Mouse (Mus musculus) heart, embryonic 12.5 days (tissue): ENCODE measurements around the gene Kcnmb4. TPM values are rescaled to one million over a fixed set of nuclear protein-coding genes. Genes with fewer than 3 reads are reported as not detected.

Experiments
- ATAC-seq: fragments of 200-750 bp; cut with Nextera tagmentation; 2 replicates; pipeline ENCODE4 v1.8.0; 2017; ENCODE audit warnings: moderate TSS enrichment, moderate library complexity; ENCODE audit not compliant: insufficient number of reproducible peaks, low FRiP score
- H3K27ac ChIP-seq: fragments of 300-500 bp; sonication (generic); 2 replicates; pipeline ENCODE4 v1.5.1; 2016; ENCODE audit warnings: mild to moderate bottlenecking, moderate library complexity; ENCODE audit not compliant: poor library complexity, severe bottlenecking
- H3K27me3 ChIP-seq: fragments of 300-500 bp; sonication (generic); replicated peaks from 2 replicates; pipeline ENCODE4 v1.6.1; 2016; ENCODE audit warnings: mild to moderate bottlenecking, moderate library complexity
- H3K36me3 ChIP-seq: fragments of 300-500 bp; sonication (generic); 2 replicates; pipeline ENCODE4 v1.6.1; 2016; ENCODE audit warnings: mild to moderate bottlenecking, moderate library complexity
- H3K4me1 ChIP-seq: fragments of 300-500 bp; sonication (generic); replicated peaks from 2 replicates; pipeline ENCODE4 v1.6.1; 2016; ENCODE audit warnings: mild to moderate bottlenecking
- H3K4me2 ChIP-seq: fragments of 300-500 bp; sonication (generic); 2 replicates; pipeline ENCODE4 v1.6.1; 2016; ENCODE audit warnings: mild to moderate bottlenecking, moderate library complexity
- H3K4me3 ChIP-seq: fragments of 300-500 bp; sonication (generic); 2 replicates; pipeline ENCODE4 v1.5.1; 2016; ENCODE audit warnings: mild to moderate bottlenecking
- H3K9ac ChIP-seq: fragments of 300-500 bp; sonication (generic); 2 replicates; pipeline ENCODE4 v1.6.1; 2016; ENCODE audit warnings: mild to moderate bottlenecking, moderate library complexity
- H3K9me3 ChIP-seq: fragments of 300-500 bp; sonication (generic); replicated peaks from 2 replicates; pipeline ENCODE4 v1.6.1; 2016; ENCODE audit warnings: mild to moderate bottlenecking, moderate library complexity
- WGBS: fragments of 180-500 bp; shearing (Covaris S2); methylation state at CpG from one replicate; pipeline ENCODE4 v1.1.7; 2016; 5-methylcytosine and 5-hydroxymethylcytosine counted together
- polyA plus RNA-seq: library from polyadenylated mRNA; unstranded; fragments of >200 nt; fragmentation: Nextera tagmentation; extraction: Ambion mirVana; gene quantifications from 2 replicates; pipeline ENCODE4 v1.2.1, GENCODE M21; 2016

The Kcnmb4 gene
- polyA plus RNA-seq, 1 experiment from 2014 or later, result 7.5 TPM

GRCm38 (mm10) chr10:116402742-116403425, 70.8 kb downstream of the Kcnmb4 start:
- H3K9me3 ChIP-seq, result no peaks in the 10 kb centered on the region
- H3K4me2 ChIP-seq, result no peak overlapping the region
- no peak overlapping the region for H3K9ac ChIP-seq
- no peak overlapping the region for H3K27ac ChIP-seq
- no peak overlapping the region for H3K4me3 ChIP-seq
- H3K27me3 ChIP-seq, result no peaks in the 10 kb centered on the region
- WGBS, result 80% methylated on average over 6 of the region's 6 CpGs
- H3K36me3 ChIP-seq, result no peaks in the 10 kb centered on the region
- no peak for ATAC-seq
- H3K4me1 ChIP-seq, result peaks cover 5% of the 10 kb centered on the region

- Histone ChIP-seq H3K9me3 (no peaks in the 10 kb centered on the region), H3K27ac (no peak overlapping the region), H3K4me1 (peaks cover 26% of the 10 kb centered on the region), H3K36me3 (no peaks in the 10 kb centered on the region), H3K9ac (0 out of 2 replicates have a peak overlapping the region, but pooled peaks have one; percentile 56), H3K4me2 (peak overlapping the region; percentile 70), H3K27me3 (no peaks in the 10 kb centered on the region), H3K4me3 (peak overlapping the region; percentile 39)
- WGBS, result 49% methylated on average over 12 of the region's 12 CpGs
- ATAC-seq, result no peak
Measured at GRCm38 (mm10) chr10:116397973-116398372, 75.7 kb downstream of the Kcnmb4 start.

GRCm38 (mm10) chr10:116397573-116397972, 76.1 kb downstream of the Kcnmb4 start:
- Histone ChIP-seq H3K27me3 (no peaks in the 10 kb centered on the region), H3K4me1 (peaks cover 27% of the 10 kb centered on the region), H3K27ac (no peak overlapping the region), H3K4me3 (peak overlapping the region; percentile 39), H3K4me2 (peak overlapping the region; percentile 70), H3K9me3 (no peaks in the 10 kb centered on the region), H3K9ac (peak overlapping the region; percentile 56), H3K36me3 (no peaks in the 10 kb centered on the region)
- no peak for ATAC-seq
- 23% methylated on average over 14 of the region's 14 CpGs for WGBS

GRCm38 (mm10) chr10:116396966-116397365, 76.7 kb downstream of the Kcnmb4 start:
- ATAC-seq, result no peak
- H3K4me2 ChIP-seq, result no peak overlapping the region
- H3K4me3 ChIP-seq, result no peak overlapping the region
- H3K9ac ChIP-seq, result no peak overlapping the region
- WGBS, result 88% methylated on average over 13 of the region's 13 CpGs
- H3K9me3 ChIP-seq, result no peaks in the 10 kb centered on the region
- no peaks in the 10 kb centered on the region for H3K27me3 ChIP-seq
- H3K36me3 ChIP-seq, result no peaks in the 10 kb centered on the region
- peaks cover 27% of the 10 kb centered on the region for H3K4me1 ChIP-seq
- H3K27ac ChIP-seq, result no peak overlapping the region

- 87% methylated on average over 5 of the region's 5 CpGs for WGBS
- Histone ChIP-seq H3K36me3 (no peaks in the 10 kb centered on the region), H3K9ac (no peak overlapping the region), H3K4me1 (peaks cover 27% of the 10 kb centered on the region), H3K9me3 (no peaks in the 10 kb centered on the region), H3K4me3 (no peak overlapping the region), H3K4me2 (no peak overlapping the region), H3K27ac (no peak overlapping the region), H3K27me3 (no peaks in the 10 kb centered on the region)
- no peak for ATAC-seq
Measured at GRCm38 (mm10) chr10:116396279-116396678, 77.4 kb downstream of the Kcnmb4 start.

GRCm38 (mm10) chr10:116394585-116394984, 79.1 kb downstream of the Kcnmb4 start:
- H3K4me3 ChIP-seq, result no peak overlapping the region
- H3K27me3 ChIP-seq, result no peaks in the 10 kb centered on the region
- H3K4me1 ChIP-seq, result peaks cover 27% of the 10 kb centered on the region
- WGBS, result 8% methylated on average over 3 of the region's 4 CpGs
- ATAC-seq, result peak; percentile 22; the same call in 1 of the 2 replicates
- no peak overlapping the region for H3K27ac ChIP-seq
- no peaks in the 10 kb centered on the region for H3K9me3 ChIP-seq
- H3K36me3 ChIP-seq, result no peaks in the 10 kb centered on the region
- no peak overlapping the region for H3K4me2 ChIP-seq
- H3K9ac ChIP-seq, result no peak overlapping the region

GRCm38 (mm10) chr10:116393790-116394475, 79.7 kb downstream of the Kcnmb4 start:
- peak overlapping the region; percentile 10 for H3K27ac ChIP-seq
- no peak for ATAC-seq
- no peaks in the 10 kb centered on the region for H3K27me3 ChIP-seq
- no peak overlapping the region for H3K4me2 ChIP-seq
- H3K4me3 ChIP-seq, result no peak overlapping the region
- no peaks in the 10 kb centered on the region for H3K9me3 ChIP-seq
- 42% methylated on average over 9 of the region's 9 CpGs for WGBS
- peaks cover 27% of the 10 kb centered on the region for H3K4me1 ChIP-seq
- no peak overlapping the region for H3K9ac ChIP-seq
- H3K36me3 ChIP-seq, result no peaks in the 10 kb centered on the region

GRCm38 (mm10) chr10:116388840-116389239, 84.8 kb downstream of the Kcnmb4 start:
- whole genome bisulfite sequencing, result 71% methylated on average over 6 of the region's 6 CpGs

GRCm38 (mm10) chr10:116386391-116386885, 87.2 kb downstream of the Kcnmb4 start:
- Histone ChIP-seq H3K4me1 (no peaks in the 10 kb centered on the region), H3K27me3 (no peaks in the 10 kb centered on the region), H3K9ac (no peak overlapping the region), H3K4me3 (no peak overlapping the region), H3K9me3 (no peaks in the 10 kb centered on the region), H3K36me3 (peaks cover 11% of the 10 kb centered on the region), H3K27ac (no peak overlapping the region), H3K4me2 (no peak overlapping the region)
- WGBS, result 48% methylated on average over 7 of the region's 7 CpGs
- no peak for ATAC-seq

More at GRCm38 (mm10) chr10:116388840-116389239, 84.8 kb downstream of the Kcnmb4 start:
- Histone ChIP-seq H3K9ac (no peak overlapping the region), H3K4me1 (peaks cover 10% of the 10 kb centered on the region), H3K27me3 (no peaks in the 10 kb centered on the region), H3K4me3 (no peak overlapping the region), H3K36me3 (peaks cover 6% of the 10 kb centered on the region), H3K27ac (no peak overlapping the region), H3K4me2 (no peak overlapping the region), H3K9me3 (no peaks in the 10 kb centered on the region)
- no peak for ATAC-seq

- ATAC-seq, result no peak
- Histone ChIP-seq H3K4me3 (no peak overlapping the region), H3K4me1 (no peaks in the 10 kb centered on the region), H3K27me3 (no peaks in the 10 kb centered on the region), H3K36me3 (peaks cover 17% of the 10 kb centered on the region), H3K27ac (no peak overlapping the region), H3K9ac (no peak overlapping the region), H3K4me2 (no peak overlapping the region), H3K9me3 (no peaks in the 10 kb centered on the region)
- 80% methylated on average over 4 of the region's 4 CpGs for WGBS
Measured at GRCm38 (mm10) chr10:116384401-116384800, 89.3 kb downstream of the Kcnmb4 start.

GRCm38 (mm10) chr10:116382826-116383685, 90.6 kb downstream of the Kcnmb4 start:
- H3K27ac ChIP-seq, result no peak overlapping the region
- no peak for ATAC-seq
- H3K9me3 ChIP-seq, result no peaks in the 10 kb centered on the region
- no peaks in the 10 kb centered on the region for H3K4me1 ChIP-seq
- WGBS, result 79% methylated on average over 13 of the region's 13 CpGs
- no peaks in the 10 kb centered on the region for H3K27me3 ChIP-seq
- no peak overlapping the region for H3K4me3 ChIP-seq
- no peak overlapping the region for H3K4me2 ChIP-seq
- H3K36me3 ChIP-seq, result peaks cover 20% of the 10 kb centered on the region
- no peak overlapping the region for H3K9ac ChIP-seq
